Mouse (Mus musculus) embryo, embryonic 11.5 days (tissue): ENCODE data around the gene Fbxo22.
"Not testable (repeated sequence)": the region's sequence is repeated elsewhere in the genome, so short reads cannot be mapped to it uniquely, and the experiment has no call there.

ENCODE experiments used
- DNase-seq: peaks from one replicate; pipeline ENCODE4 v3.0.0-alpha.2; 2012; ENCODE audit warnings: low read depth, low spot score

Gene Fbxo22

DNA sequence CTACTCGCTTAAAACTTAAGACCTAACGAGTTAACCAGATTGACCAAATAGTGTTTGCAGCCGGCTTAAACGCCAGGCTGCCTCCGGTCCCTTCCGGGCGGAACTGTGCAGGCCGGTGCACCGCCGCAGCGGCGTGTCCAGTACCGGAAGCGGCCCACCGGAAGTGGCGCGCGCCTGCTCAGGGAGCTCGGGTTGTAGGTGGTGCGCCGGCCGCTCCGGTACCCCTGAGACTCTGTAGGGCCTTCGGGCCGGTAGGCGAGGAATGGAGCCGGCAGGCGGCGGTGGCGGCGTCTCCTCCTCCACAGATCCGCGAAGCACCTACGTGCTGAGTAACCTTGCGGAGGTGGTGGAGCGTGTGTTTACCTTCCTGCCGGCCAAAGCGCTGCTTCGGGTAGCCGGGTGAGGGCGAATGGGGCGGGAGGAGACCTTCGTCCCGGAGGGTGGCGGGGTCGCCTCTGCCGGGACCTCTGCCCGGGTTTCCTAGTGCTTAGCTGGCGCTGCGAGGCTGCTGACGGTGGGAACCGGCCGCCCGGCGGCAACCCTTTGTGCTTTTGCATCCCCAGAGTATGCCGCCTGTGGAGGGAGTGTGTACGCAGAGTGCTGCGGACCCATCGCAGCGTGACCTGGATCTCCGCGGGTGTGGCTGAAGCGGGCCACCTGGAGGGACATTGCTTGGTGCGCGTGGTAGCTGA lies at the start of gene Fbxo22:
Fbxo22 (plus strand) TSS at position 136 of the 692 bp plus-strand sequence.
- DNase-seq, result peak; percentile 81

DNA sequence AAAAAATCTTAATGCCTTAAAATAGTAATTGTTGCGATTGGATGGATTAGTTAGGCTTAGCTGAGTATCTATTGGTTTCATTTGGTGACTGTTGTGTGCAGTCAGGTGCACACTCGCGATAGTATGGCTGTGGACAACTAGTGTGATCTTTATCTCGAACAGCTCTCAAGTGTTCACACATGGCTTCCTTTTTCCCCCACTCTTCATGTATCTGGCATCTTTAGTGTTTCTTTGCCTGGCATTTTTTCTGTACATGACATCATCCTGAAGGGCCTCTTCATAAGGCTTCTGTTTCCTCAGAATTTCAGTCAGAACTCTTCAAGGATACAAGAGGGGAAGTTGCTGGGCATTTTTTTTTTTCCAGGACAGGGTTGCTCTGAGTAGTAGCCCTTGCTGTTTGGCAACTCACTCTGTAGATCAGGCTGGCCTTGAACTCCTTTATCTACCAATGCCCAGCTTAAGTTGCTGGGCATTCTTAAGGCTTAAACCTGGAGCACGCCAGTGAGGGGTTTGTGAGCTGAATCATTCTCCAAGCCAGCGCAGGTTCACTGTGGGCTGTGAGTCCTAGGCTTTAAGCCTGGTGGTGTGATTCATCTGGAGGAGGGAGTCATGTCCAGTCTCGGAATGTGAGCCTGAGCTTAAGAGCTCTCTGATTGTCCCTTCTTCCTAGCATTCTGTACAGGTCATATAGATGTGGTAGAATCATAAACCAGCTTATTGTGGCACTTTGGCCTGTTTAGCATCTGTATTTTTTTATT lies 37.9 kb upstream of the Fbxo22 start:
- no peak for DNase-seq

DNA sequence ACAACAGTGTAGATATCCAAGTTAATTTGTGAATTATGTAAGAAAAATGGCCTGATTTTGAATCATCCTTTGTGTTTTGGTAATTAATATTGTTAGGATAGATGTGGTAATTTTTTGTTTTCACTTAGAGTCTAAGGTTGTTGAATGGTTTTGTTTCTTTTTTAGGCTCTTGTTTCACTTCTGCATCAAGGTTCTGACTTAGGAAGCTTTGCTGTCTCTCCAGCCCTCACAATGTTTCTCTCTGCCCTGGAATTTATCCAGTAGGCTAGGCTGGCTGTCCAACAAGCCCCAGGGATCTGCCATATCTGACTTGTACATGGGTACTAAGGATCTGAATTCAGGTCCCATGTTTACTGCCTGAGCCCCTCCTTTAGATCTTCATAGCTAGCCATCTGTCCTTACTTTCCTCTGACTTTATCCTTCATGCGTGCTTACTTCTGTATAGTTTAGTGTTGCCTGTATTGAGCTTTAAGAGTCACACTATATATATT lies 36.5 kb upstream of the Fbxo22 start:
- DNase-seq, result no peak

DNA sequence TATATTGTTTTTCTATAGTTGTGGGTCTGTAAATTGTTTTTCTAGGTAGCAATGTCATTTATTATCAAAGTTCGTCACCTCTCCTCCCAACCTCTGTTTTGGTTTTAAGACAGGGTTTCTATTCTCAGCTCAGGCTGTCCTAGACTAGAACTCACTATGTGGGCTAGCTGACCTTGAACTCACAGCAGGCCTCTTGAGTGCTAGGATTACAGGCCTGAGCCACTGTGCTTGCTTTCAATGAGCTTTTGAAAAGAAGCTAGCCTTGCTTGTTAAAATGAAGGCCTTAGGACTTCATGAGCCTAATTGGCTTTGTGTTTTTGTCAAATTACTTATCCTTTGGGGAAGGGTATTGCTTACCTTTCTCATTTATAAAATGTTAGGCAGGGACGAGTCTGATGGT lies 34.5 kb upstream of the Fbxo22 start:
- no peak for DNase-seq

DNA sequence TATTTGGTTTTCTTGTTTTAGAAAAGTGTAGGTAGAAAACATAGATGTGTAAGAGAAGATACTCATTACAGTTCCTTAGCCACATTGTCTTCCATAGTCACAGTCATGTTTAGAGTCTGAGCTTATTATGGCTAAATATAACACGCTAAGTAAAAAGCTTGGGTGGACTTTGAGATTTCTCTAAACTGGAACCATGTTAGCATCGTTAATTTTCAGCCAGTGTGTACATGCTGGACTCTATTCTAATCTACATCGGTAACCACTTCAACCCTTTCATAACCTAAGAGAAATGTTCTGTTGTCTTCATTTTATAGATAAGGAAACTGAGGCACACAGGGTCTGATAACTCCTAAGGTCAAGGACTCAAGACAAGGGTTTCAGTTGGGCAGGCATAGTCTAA lies 12.8 kb upstream of the Fbxo22 start:
- no peak for DNase-seq

DNA sequence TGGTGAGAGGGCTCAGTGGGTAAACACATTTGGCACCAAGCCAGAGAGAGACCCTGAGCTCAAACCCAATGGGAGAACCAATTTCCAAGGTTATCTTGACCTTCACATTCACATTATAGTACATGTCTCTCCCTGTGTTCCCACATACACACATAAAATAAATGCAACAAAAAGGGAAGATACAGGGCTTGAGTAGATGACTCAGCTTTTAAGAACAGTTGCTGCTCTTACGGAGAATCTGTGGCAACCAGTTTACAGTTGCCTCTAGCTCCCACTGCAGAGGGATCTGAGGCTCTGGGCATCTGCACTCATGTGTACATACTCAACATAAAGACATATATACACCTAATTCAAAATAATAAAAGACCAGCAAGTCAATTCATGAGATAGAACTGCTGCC lies 10.5 kb upstream of the Fbxo22 start:
- no peak for DNase-seq

DNA sequence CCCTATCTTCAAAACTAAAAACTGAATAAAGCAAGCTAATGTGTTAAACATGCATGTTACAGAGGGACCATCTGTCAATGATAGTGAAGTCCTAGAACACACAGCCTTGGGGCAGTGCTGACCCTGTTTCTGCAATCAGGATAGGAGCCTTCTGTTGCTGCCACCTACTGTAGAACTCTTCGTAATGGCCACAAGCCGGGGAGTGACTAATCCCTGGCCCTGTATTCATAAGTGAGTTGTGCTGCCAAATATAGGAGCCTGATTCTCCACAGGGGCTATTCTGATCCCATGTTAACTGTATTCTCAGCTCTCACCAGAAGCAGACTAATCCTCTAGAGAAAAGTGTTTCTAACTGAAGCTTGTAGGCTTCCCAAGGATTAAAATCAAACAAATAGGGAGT lies 9.4 kb upstream of the Fbxo22 start:
- no peak for DNase-seq

DNA sequence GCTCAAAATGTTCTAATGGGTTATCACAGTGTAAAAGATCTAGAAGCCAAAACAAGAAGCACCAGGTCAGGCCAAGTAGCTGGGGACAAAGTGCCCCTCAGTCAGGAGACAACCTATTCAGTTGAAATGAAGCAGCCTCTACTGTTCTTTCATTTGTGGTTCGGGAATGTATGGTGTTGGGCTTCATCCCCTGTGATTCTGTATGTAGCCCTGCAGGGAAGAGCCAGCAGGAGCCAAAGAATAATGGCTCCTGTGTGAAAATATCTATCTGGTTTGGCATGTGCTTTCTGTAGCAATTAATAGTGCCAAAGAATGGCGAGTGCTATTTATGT lies 301 bp upstream of the Fbxo22 start:
- DNase-seq, result no peak

DNA sequence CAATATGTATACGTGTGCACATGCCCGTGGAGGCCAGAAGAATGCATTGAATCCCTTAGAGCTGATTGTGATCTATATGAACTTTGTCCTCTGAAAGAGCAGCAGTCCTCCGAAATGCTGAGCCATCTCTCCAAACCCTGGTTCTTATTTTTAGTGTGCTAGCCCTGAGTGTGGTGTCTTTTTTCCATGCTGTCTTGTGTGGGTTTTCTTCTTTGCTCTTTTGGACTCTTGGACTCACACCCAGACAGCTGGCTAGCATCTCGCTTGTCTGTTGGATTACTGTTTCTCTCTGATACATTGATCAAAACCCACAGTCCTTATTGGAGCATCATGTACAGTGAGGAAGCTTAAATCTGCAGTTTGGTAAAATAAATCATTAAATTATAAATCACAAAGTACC lies 2.9 kb downstream of the Fbxo22 start:
- no peak for DNase-seq

DNA sequence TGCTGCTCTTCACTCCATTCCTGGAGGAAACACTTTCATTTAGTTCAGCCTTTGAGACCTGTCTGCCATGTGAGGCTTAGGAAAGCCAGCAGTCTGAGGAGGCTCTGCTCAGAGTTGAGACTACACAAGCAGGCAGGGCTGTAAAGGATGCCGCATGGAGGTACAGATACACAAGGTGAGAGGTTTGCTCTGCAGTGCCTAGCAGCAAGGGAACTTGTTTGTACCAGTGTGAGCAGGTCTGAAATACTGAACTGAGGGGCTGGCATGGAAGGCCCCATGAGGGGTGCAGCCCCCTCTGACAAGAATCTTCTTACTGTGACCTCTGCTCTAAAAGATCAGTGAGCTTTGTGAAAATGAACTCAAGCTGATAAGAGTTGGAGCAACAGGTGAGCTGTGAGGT lies 4.7 kb downstream of the Fbxo22 start:
- DNase-seq, result no peak

DNA sequence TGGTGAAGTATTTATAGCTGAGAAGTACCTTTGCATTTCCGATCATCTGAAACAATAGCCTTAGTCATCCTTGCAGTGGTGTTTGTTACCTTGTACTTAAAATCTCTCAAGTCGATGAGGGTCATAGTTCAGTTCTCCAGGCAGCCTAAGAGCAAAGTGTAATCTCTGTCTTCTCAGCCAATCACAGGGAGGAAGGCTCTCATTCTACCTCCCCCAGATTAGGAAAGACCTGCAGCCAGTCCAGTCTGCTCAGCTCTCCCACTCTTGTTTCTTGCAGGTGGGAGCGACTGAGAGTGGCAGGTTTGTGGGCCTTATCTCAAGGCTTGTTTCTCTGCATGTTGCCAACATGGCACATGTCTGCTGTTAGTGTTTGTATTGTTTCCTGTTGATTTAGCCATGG lies 6.3 kb downstream of the Fbxo22 start:
- DNase-seq, result no peak

DNA sequence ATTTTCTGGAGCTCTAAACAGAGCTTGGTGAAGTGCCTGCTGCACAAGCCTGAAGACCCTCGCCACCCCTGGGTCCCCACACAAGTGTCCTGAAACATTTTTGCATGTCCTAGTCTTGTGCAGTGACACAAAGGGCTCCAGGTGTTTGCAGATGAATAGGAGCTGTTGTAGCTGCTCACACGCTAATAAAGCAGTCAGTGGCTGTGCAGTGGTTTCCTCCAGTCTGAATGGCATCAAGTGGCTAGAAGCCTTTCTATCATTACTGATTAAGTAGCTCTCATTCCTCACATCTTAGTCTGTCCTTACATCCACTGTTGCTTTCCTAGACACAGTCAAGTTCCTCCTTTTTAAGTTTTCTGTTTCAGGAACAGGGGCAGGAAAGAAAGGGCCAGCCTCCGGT lies 6.9 kb downstream of the Fbxo22 start:
- DNase-seq, result no peak

DNA sequence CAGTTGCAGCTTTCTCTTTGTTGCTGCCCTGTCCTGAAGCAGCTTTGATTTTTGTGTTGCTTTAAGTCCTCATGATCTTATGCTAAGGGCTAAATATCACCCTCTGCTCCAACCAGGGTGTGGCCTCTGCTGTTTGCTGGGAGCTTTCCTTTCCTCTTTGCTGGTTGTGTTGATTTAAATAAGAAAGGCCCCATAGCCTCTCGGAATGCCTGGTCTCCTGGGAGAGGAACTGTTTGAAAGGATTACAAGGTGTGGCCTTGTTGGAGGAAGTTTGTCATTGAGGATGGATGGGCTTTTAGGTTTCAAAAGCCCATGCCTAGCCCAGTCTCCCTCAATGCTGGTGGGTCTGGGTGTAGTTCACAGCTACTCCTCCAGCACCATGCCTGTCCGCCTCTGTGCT lies 7.4 kb downstream of the Fbxo22 start:
- no peak for DNase-seq

DNA sequence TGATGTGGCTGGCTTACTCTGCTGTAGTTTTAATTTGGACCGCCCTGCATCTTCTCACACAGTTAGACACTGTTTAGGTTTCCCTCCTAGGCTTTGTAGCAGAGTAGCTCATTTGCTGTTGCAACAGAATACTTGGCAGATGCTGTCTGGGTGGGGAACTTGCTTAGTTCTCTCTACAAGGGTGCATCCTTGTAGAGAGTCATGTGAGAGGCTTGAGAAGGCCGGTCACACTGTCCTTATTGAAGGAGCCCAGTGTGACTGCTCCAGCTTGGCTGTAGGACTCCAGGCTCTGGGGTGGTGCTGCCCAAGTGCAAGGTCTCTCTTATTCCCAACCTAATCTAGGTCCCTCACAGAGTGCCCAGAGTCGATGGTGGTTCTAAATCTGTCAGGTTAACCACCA lies 8.7 kb downstream of the Fbxo22 start:
- no peak for DNase-seq

DNA sequence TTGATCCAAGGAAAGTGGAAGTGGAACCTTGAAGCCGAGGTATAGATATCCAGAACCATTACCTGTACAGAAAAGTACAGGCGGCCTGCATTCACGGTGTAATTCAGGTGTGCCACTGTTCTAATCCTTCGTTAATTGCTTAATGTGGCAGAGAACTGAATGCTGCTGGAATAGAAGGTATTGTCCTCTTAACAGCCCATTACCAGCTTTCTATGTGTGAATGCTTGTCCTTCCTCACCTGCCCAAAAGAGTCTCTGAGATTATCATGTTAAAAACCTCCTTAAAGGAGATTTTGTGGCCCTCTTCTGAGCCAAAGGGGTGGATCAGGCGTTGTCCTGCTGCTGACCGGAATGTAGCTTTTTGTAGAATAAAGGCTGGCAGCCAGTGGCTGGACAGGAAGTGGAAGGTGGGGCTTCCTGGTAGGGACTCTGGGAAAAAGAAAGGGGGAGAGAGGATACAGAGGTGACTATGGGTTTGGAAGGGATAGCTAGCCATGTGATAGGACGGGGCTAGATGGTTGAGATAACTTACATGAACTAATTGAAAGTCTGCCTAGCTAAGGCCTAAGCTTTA lies 16.5 kb downstream of the Fbxo22 start:
- no peak for DNase-seq

DNA sequence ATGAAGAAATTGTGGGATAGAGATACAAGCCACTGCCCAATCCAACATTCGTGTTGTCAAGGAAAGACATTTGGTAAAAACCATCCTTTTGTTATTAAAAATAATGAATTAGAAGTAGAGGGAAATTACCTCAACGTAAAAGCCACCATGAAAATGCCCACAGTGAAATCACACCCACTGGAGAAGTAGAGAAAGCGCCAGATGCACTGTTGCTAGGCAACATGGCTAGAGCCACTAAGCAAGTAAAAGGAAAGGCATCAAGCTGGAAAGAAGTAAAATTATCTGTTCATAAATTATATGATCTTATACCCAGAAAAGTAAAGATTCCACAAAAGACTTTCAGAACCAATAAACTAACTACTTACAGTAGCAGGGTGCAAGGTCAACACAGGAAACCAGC lies 17.5 kb downstream of the Fbxo22 start:
- DNase-seq, result no peak

DNA sequence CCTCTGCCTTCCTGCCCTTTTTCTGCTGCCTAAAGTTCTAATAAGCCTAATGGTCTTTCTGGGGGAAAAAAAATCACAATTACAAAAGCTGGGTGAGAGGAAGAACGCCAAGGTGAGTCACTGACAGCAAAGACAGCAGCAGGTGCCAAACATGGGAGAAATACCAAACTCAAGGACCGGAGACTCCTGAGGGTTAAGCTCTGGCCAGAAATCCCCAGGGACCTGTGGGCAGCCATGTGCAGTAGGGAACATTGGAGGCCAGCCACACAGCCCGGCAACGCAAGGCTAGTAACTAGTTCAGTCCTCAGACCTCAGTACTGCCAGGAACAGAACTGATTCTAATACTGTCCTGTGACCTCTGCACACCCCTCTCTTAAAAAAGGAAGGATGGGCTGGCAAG lies 19.4 kb downstream of the Fbxo22 start:
- no peak for DNase-seq

DNA sequence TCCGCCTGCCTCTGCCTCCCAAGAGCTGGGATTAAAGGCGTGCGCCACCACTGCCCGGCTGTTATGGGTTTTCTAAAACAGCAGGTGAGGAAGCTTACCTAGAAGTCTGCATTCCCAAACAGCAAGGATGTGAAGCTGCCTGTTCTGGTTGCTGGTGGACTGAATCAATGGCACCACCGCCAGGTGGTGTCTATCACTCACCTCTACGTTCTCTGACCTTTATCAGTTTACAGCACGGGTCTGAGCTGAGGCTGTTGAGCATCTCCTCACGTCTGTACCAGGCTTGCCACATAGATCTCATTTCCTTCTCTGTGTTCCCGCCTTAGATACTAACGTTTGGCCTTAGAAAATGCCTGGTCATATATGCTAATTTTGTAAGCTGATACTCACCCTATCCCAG lies 20.3 kb downstream of the Fbxo22 start:
- DNase-seq, result no peak

DNA sequence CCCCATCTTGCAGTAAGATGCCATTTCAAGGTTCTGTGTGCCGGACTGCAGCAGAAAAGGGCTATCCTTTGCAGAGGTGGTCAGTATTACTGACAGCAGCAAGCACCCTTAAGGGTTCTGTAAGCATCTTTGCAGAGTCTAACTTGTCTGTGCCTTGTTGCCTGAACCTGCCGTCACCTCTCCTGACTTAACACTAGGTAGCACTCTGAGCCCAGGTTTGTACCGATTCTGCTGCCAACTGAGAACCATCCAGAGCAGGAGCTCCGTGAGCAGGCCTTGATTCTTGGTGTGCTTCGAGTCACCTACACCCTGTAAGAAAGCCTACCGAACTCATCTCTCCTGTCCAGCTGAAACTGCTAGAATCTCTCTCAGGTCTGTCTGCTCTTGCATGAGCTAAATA lies 22.8 kb downstream of the Fbxo22 start:
- no peak for DNase-seq

DNA sequence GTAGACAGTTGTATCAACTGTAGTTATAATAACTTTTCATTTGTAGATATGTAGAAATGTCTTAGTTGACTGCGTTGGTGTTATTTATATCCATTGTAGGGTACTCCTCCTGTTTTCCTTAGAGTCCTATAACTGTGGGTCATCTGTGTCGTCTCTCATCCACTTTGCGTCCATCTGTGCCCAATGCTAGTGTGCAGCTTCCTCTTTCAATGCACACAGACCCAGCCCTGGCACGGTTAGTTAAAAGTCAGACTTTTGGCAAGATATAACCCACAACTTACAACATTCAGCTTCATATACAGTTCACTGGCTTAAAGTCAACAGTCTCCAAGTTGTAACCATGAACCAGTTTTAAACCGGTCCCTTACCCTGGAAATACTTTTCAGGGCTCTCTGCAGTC lies 23.4 kb downstream of the Fbxo22 start:
- no peak for DNase-seq

DNA sequence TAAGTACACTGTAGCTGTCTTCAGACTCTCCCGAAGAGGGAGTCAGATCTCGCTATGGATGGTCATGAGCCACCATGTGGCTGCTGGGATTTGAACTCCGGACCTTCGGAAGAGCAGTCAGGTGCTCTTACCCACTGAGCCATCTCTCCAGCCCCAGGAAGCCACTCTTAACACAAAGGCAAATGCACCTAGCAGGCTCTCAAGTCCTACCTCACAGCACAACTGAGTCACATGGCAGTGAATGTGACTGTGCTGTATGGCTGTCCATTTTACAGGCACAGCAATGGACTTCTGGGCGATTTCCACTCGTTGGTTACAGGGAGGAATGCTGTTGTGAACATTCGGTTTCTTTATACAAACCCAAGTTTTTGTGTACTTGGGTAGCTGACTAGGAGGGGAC lies 23.9 kb downstream of the Fbxo22 start:
- DNase-seq, result no peak

DNA sequence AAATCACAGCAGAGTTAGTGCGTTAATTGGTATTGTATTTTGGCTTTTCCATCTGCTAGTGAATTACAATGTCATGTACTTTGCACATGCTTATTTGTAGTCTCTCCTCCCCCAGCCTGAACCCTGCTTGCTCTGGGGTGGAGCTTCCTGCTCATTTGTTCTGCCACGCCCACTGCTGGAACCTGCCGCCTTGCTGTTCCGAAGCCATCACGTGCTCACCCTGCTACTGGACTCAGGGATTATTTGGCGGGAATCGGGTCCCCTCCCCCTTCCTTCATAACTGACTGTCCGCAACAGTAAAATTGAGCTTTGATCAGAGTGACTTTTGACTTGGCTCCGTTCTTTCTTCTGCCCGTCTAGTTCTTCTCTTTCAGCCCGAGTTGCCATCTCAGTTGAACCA lies 24.4 kb downstream of the Fbxo22 start:
- DNase-seq, result not testable (repeated sequence)
